Mouse (Mus musculus): ENCODE data around the gene Igsf6.

- TF ChIP-seq POLR2A (IDR thresholded peaks at IDR 0.05; ENCODE audit: control insufficient read depth, low read depth, low read length) (no peak), CTCF (IDR thresholded peaks at IDR 0.05; ENCODE audit: control insufficient read depth, insufficient read depth, insufficient replicate concordance, low read depth, low read length) (no peak)
Measured at GRCm38 (mm10) chr7:121111321-121111720, 36.9 kb upstream of the Igsf6 start.

Data from testis, adult 2 months (tissue).